Mouse (Mus musculus): ENCODE measurements around the gene Cnpy2.
"Not testable (repeated sequence)": the region's sequence is repeated elsewhere in the genome, so short reads cannot be mapped to it uniquely, and the experiment has no call there.

The Cnpy2 gene

GRCm38 (mm10) chr10:128310902-128311301 lies 11.4 kb upstream of the Cnpy2 start:
- DNase-seq (ENCODE audit: low spot score in 2 of 2): no peak

GRCm38 (mm10) chr10:128315578-128315977 lies 6.7 kb upstream of the Cnpy2 start:
- no peak for DNase-seq (ENCODE audit: low spot score in 2 of 2)

GRCm38 (mm10) chr10:128321641-128322040 lies 618 bp upstream of the Cnpy2 start:
- DNase-seq (ENCODE audit: low spot score in 2 of 2): no peak

GRCm38 (mm10) chr10:128323516-128323915 lies 1.3 kb downstream of the Cnpy2 start:
- DNase-seq (ENCODE audit: low spot score in 2 of 2): no peak

GRCm38 (mm10) chr10:128326825-128327224 lies 4.6 kb downstream of the Cnpy2 start:
- peak in 1 of 2 experiments; percentile 40 for DNase-seq (ENCODE audit: low spot score in 2 of 2)

GRCm38 (mm10) chr10:128327610-128328009 lies 5.4 kb downstream of the Cnpy2 start:
- no peak for DNase-seq (ENCODE audit: low spot score in 2 of 2)

GRCm38 (mm10) chr10:128332358-128333249 lies 10.3 kb downstream of the Cnpy2 start:
- DNase-seq (ENCODE audit: low spot score in 2 of 2): not testable (repeated sequence)

- DNase-seq (ENCODE audit: low spot score in 2 of 2): peak; percentile 61 to 67
Measured at GRCm38 (mm10) chr10:128335582-128335981, 13.3 kb downstream of the Cnpy2 start.

- no peak for DNase-seq (ENCODE audit: low spot score in 2 of 2)
Measured at GRCm38 (mm10) chr10:128336195-128336594, 13.9 kb downstream of the Cnpy2 start.

GRCm38 (mm10) chr10:128336597-128336996 lies 14.3 kb downstream of the Cnpy2 start:
- DNase-seq (ENCODE audit: low spot score in 2 of 2): no peak

- DNase-seq (ENCODE audit: low spot score in 2 of 2): peak; percentile 94
Measured at GRCm38 (mm10) chr10:128337306-128338181, 15.3 kb downstream of the Cnpy2 start, which contains the start of gene Cs. Cs (plus strand) TSS chr10:128337734.

GRCm38 (mm10) chr10:128338415-128338814 lies 16.2 kb downstream of the Cnpy2 start:
- DNase-seq (ENCODE audit: low spot score in 2 of 2): no peak

GRCm38 (mm10) chr10:128338948-128339347 lies 16.7 kb downstream of the Cnpy2 start:
- DNase-seq (ENCODE audit: low spot score in 2 of 2): no peak

- no peak for DNase-seq (ENCODE audit: low spot score in 2 of 2)
Measured at GRCm38 (mm10) chr10:128340257-128340656, 18.0 kb downstream of the Cnpy2 start.

GRCm38 (mm10) chr10:128343436-128343835 lies 21.2 kb downstream of the Cnpy2 start:
- DNase-seq (ENCODE audit: low spot score in 2 of 2): no peak

GRCm38 (mm10) chr10:128344568-128345275 lies 22.5 kb downstream of the Cnpy2 start:
- peak; percentile 66 to 74 for DNase-seq (ENCODE audit: low spot score in 2 of 2)

GRCm38 (mm10) chr10:128347541-128347940 lies 25.3 kb downstream of the Cnpy2 start:
- DNase-seq (ENCODE audit: low spot score in 2 of 2): no peak

GRCm38 (mm10) chr10:128358796-128359195 lies 36.5 kb downstream of the Cnpy2 start:
- peak; percentile 36 to 66 for DNase-seq (ENCODE audit: low spot score in 2 of 2)

GRCm38 (mm10) chr10:128359226-128359625 lies 37.0 kb downstream of the Cnpy2 start:
- DNase-seq (ENCODE audit: low spot score in 2 of 2): no peak

GRCm38 (mm10) chr10:128361836-128362235 lies 39.6 kb downstream of the Cnpy2 start:
- no peak for DNase-seq (ENCODE audit: low spot score in 2 of 2)

- DNase-seq (ENCODE audit: low spot score in 2 of 2): peak in 1 of 2 experiments; percentile 43
Measured at GRCm38 (mm10) chr10:128362568-128362967, 40.3 kb downstream of the Cnpy2 start.

Measured in frontal cortex, postnatal 36 days (tissue).